Mouse (Mus musculus) spleen, postnatal 36 days (tissue): Measurements from ENCODE around the gene 4930562C15Rik.

Source experiments
- DNase-seq, 2 experiments: peaks; one replicate each; pipeline ENCODE4 v3.0.0; 2022; ENCODE audit warnings: low spot score in 2 of 2, mixed read lengths in 1 of 2

The 4930562C15Rik gene

DNA sequence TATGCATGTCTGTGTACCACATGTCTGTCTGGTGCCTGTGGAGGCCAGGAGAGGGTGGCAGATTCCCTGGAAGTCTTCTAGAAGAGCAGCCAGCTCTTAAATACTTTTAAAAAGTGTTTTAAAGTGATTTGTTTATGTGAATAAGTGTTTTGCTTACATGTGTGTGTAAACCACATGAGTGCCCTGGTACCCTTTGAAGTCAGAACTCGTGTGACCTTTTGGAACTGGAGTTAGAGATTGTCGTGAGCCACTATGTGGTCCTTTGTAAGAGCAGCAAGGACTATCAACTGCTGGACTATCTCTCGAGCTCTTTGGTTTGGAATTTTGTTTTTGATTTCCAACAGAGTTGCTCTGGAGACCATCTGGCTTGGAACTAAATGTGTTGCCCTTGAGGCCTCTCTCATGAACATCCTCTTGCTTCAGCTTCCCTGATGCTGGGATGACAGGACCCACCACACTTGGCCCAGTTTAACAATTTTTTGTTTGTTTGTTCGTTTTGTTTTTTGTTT is 55.0 kb downstream of the 4930562C15Rik start:
- DNase-seq = no peak

DNA sequence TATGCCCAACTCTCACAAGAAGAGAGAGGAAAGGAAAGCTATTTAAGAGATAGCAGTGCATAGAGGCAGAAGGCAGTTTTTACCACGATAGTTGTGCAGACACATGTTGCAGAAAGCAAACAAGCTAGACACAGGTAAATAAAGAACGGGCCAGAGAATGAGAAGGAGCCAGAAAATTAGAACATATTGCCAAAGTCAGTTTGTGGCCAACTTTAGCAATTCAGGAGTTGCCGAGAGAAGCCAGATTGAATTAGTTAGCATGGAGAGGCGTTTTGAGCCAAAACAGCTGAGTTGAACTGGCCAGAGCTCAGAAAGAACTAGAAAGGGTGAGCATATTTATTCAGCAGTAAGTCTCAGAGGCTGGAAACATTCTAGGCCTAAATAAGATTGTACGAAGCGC is 57.0 kb downstream of the 4930562C15Rik start:
- DNase-seq = no peak

DNA sequence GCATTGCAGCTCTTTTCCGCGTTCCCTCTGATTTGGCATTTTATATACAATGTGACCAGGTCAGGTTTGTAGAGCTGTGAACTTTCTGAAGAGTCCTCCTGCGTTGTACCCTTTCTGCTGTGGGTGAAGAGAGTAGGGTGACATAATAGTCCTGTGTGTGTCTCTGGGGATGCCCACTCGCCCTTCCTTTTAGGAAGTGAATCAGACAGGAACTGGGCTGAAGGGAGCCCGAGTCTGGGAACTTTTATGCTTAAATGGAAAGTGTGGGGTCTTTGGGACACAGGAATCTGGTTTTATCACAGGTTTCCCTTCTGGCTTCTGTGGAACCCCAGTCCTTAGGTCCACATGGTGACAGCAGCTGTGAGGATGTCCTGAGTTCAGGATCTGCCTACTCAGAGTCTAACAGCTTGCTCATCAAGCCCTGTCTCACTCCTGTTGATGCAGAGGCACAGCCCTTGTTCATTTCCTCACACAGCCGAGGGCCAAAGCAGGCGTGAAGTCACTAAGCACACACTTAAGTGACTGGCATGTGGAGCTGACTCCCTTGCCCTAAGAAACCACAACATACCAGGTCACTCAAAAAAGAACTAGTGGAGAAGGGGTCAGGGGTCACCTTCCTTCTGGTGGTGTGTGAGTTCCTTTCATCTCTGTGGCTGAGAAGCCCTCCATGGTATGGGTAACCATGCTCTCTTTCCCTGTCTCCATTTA is 59.1 kb downstream of the 4930562C15Rik start:
- no peak for DNase-seq

DNA sequence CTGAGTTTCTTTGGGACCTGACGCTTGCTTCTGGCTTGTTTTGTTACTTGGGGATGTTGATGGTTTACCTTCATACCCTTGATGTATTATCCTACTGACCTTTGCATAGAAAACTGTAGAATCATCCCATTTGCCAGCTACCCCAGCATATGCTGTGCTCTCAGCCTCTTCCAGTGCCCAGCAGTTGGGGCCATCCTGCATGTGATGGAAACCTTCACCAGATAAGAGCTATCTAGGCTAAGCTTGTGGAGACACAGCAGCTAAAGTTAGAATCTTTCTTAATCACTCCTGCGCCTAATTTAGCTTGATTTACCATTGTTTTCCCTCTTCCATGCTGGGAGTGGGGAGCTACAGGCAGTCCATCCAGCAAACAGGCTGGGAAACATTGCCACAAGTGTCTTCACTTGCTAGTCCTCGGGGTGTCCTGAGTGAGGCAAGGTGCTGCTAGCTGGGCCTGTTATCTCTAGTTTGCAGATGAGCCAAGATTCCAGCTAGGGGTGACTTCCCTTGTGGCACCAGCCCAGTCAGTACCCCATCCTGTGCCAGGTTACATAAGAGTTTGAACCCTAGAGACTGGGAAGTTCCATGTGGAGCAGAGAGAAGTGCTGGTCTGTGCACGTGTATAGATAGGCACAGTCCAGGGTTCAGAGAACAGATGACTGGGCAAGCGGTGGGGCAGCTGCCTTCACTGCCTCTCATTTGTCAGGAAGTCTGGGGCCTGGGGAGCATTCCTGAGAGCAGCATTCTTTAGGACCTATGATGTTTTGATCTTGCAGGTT is 61.2 kb downstream of the 4930562C15Rik start:
- no peak for DNase-seq

DNA sequence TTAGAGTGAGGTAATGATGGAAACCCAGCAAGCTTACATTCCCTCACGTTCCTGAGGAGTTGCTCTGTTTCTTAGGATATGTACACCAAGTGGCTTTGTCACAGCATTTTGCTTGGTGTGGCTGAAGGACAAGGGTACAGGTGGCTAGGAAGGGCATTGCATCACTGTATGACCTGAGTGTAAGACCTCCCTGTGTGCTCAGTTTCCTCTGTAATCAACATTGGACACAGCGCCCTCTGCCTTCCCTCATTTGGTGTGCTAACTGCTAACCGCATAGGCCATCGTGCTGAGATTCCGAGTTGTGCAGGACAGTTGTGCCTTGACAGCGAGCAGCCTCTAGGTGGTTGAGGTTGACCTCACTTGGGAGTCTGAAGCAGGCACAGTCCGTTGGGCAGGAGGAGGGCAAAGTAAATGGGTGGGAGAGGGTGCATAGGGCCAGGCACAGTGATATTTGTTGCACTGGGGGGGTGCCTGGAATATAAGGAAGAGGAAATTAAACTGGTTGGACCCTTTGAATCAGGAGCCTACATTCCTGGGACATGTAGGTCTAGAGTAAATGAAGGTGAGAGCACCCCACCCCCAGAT is 62.0 kb downstream of the 4930562C15Rik start:
- no peak for DNase-seq

DNA sequence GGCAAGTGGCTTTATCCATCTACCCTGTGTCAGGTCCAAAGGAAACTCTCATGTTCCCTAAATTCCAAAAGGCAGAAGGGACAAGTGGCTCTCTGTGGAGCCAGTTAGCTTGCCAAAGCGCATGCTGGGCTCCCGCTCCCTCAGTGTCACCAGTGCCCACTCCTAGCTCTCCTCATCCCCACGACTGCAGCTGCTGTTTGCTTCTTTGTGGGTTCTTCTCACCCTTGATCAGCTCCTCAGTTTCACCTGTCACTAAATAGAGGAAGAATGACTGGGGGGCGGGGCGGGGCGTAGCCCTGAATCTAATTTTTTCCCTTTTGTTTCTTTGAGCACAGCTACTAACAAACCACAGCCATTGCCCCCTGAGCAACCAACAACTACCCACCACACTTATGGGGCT is 63.7 kb downstream of the 4930562C15Rik start:
- DNase-seq = peak; percentile 73 to 80

DNA sequence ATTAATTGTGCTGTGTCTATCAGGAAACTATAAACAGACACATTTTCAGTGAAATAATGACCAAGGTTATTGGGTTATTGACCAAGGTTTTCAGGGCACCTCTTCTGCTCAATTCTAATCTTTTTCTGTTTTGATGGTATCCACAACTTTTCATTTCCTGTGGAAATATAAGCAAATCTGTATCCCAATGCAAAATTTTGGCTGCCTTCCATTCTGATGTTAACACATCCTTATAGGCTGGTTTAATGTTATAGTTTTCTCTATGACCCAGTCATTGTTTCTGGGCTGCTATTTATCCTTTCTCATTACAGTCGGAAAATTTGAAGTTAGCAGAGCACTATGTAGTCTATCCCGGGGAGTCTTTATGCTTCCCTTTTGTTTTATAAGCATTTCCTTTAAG is 64.5 kb downstream of the 4930562C15Rik start:
- no peak for DNase-seq

DNA sequence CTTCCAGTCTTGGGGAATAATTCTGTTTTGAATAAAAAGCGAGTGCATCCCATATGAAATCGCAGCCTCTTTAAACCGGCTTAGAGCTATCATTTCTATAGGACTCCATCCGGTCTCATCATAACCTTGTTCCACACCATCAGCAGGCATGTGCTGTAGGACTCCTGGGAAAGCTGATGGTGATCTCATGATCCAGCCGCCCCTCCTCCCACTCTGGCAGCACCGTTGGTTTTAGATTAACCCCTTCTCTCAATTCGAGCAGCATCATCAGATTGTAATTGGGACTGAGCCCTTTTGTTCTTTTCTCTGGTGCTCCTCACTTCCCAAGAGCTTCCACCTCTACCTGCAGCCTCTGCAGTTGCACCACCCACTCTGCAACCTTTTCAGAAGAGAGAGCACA is 66.0 kb downstream of the 4930562C15Rik start:
- no peak for DNase-seq

DNA sequence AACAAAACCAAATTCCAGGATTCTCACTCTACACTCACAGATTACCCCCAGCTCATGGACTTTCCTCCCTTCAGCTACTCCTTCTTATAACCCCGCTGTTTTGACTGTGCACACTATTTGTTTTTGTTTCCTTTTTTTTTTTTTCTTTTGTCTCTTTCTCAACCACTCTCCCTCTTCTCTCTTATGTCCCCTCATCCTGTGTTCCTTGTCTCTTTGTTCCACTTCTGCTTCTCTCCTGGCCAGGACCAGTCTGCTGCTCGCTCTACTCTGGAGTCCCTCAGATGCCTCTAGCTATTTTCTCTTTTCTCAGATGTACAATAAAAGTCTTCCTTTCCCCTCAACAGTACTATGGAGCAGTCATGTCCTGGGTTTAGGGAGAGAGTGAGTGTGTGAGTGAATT is 67.2 kb downstream of the 4930562C15Rik start:
- DNase-seq = no peak

DNA sequence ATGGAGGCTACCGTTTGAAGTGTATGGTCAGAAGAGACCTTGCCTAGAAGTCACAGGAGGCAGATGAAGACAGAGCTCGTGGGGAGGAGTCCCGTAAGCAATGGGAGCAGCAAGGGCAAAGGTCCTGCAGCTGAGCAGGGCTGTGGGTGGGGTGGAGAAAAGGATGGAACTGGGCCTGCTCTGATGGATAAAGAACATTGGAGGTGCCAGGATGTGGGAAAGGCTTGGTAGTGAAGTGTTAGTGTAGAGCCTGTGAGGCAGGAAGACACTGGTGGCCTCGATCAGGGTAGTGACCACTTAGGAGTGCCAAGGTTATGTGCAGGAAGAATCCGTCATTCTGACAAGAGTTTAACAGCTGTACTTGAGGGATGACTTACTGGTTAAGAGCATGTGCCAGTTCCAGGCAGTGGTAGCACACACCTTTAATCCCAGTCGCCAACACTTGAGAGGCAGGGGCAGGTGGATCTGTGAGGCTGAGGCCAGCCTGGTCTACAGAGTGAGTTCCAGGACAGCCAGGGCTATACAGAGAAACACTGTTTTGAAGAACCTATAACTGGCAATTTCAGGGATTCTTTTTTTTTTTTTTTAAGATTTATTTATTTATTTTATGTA is 68.4 kb downstream of the 4930562C15Rik start:
- DNase-seq = no peak

DNA sequence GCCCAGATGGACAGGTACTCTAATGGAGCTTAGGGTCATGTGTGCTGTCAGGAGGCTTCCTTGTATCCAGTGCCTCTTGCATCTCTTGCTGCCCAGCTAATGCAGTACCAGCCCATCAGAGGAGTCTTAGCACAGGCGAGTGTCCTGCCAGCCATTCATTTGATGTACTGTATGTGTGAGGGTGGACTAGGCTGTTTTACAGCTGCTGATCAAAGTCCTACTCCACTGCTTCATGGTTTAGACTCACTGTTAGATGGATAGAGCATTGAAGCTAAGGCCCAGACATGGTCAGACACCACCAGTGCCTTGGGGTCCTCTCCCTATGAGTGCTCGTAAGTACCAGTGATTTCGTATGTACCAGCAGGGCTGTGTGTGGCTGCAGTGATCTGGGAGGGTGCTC is 69.7 kb downstream of the 4930562C15Rik start:
- DNase-seq = no peak

DNA sequence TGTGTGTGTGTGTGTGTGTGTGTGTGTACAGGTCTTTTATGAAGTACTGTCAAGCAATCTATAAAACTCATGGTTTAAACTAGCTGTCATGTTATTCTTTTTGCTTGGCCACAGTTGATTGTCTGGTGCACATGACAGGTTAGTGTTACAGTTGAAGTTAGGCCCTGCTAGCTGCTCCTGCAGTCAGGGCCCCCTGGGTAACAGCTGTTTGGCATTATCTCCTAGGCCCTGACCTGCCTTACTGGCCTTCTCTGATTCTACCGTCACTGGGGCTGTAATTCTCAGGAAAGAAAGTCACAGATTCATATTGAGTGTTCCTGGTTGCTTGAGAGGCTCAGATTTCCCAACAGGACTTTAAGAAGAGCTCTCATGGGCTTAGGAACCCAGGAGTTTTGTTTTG is 70.4 kb downstream of the 4930562C15Rik start:
- DNase-seq = no peak

DNA sequence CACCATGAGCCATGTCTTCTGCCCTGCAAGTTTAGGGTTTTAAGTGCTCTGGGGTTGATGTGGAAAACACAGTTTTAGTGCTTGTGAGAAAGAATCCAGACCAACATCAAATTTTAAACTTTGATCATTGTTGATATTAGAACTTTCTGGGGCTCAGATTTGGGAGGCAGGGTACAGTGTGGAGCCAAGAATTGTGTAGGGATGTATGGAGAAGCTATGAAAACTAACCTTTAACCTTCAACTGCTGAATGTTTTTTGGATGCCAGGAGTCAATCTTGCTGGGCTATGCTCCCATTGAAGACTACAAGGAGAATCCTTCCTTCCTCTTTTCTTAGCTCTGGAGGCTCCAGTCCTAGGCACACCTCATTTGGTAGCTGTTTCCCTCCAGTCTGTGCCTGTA is 71.3 kb downstream of the 4930562C15Rik start:
- no peak for DNase-seq

DNA sequence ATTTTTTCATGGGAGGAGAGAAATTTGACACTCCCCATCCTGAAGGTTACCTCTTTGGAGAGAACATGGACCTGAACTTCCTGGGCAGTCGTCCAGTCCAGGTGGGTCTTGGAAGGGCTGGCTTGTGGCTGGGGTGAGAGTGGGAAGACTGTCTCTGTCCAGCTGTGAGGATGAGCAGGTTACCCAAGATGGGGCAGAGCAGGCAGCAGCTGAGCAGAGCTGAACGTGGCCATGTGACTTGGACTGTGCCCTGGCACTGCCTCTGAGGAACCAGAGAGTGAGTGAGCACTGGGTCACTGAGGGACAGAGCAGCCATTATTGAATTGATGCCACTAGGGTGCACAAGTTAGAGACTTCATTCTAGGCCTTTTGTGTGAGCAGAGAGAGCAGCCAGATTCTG is 72.2 kb downstream of the 4930562C15Rik start:
- DNase-seq = no peak

DNA sequence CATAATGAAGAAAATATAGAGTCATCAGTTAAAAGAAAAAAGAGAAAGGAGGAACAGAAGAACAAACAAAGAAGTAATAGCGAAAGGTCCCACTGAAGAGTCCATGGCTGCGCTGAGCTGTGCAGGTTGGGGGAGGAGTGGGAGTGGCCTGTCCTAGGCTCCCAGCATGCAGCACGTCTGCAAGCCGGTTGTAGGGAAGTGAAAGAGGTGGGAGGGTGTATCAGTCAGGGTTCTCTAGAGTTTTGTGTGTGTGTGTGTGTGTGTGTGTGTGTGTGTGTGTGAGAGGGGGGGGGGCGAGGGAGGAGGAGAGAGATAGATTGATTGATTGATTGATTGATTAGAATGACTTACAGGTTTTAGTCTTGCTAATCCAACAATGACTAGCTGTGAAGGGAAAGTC is 72.8 kb downstream of the 4930562C15Rik start:
- peak; percentile 78 to 81 for DNase-seq

DNA sequence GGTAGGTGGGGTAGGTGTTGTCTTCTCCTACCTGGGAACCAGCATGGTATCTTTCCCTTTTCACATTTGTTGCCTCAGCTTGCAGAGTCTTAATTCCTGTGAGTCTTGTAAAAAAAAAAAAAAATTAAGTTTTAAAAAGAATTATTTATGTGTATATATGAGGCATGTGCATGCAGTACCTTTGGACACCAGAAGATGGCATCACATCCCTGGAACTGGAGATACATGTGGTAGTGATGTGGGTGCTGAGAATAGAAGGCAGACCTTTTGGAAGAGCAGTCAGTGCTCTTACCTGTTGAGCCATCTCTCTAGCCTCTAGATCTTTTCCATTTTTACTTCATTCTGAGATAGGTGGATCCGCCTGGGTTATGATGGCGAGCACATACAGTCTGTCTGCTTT is 74.5 kb downstream of the 4930562C15Rik start:
- DNase-seq = no peak

DNA sequence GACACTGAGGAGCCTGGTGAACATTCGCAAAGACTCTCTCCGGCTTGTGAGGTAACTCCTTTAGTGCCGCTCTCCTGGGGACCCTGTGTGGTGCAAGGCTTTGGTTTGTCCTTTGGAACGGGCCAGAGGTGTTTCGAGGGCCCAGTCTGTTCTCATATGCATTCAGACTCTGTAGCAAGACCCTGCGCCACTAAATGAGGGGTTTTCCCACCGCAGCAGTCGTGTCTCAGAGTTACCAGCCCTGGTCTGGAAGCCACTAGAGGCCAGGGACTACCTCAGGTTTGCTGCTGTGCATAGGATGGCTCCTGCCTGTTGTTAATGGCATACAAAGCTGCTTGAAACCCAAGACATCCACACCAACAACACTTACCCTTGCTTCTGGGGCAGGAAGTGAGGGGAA is 75.5 kb downstream of the 4930562C15Rik start:
- no peak for DNase-seq

DNA sequence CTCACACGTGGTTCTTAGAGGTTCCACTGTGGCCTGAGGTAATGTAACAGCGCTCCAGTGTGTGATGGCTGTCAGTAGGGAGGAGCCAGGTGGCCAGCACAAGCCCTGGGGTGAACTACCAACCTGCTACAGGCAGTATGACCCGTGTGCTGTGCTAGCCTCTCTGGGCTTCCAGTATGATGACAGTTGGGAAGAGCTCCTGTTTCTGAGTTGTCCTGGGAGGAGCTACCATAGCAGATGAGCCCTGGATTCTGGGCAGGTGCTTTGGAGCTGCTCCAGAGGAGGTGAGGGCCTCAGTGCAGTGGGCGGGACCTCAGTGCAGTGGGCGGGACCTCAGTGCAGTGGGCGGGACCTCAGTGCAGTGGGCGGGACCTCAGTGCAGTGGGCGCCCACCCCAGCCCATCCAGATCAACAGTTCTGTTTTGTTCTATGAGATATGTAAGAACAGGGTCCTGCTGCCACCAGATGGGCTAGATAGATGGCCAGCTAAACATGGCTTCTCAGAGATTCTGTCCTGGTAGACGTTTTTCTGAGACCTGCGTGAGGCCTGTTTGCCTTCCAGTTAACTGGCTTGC is 76.9 kb downstream of the 4930562C15Rik start:
- DNase-seq = no peak

DNA sequence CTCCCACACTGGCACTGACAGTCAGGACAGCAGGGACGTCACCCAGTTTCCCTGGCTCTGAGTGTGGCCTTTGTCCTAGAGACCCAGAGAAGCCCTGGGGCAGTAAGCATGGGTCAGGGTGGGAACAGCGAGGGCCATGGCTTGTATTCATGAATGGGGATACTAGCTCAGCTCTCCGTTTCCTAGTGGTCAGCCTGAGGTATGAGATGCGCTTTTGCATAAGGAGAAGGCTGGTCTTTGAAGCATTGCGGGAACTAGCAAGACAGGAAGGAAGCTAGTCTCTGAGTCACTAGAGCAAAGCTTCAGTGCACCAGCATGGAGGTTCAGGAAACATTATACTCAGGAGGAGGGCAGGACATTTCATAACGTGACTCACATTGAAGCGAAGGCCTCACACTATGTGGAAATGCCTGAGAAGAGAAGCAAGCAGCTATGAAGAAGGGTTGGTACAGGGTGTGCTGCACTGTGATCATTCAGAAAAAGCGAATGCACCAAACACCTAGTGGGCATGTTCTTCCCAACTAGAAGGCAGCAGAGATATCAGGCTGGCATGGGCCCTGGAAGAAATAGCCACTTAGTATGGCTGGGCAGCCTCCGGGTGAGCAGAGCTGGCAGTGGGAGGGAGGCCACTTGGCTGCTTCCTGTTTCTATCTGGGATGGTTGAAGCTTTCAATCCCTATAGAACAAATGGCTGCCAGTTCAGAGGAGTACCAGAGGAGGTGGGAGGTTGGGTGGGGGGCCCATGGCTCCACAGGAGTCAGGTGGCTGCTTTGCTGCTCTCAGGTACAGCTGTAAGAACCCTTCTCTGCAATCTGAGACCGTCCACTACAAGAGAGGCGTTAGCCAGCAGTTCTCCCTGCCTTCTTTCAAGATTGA is 77.9 kb downstream of the 4930562C15Rik start:
- peak; percentile 60 to 63 for DNase-seq

DNA sequence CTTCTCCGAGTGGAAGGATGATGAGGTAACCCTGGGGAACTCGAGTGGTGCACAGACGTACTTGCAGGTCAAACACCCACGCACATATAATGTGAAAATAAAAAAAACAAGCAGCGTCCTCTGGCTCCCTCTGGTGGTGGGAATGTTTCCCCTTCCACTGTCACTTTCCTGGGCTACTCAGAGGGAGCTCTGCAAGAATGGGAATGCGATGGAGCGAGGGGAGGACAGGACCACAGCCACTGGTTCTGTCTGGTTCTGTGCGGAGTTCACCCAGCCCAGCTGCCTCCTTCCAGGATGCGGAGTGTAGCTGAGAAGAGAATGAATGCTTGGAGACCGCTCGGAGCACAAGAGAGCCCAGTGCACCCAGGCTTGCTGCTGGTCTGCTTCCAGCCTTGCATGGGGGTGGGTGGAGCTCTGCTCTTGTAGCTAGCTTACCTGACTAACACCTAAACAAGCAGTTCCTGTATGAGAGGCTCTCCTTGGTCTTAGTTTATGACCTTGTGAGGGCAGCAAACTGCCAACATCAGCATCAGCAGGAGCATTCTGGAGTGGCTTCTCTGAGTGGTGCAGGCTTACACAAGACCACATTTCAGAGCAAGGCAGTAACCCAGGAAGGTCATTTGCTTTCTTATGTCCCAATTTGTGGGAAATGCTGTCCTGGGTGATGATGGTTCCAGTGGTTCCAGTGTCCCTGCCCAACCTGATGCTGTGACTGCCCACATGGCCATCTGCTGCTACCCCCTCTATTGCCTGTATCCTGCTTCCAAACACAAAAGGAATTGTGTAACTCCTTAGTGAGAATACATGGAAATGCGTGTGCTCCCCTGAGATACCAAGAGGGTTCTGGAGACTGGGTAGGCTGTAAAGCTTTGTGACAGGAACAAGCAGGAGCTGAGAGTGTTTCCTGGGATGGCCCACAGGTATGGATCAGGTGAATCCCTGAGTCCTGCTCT is 78.8 kb downstream of the 4930562C15Rik start:
- DNase-seq = peak; percentile 71 to 82
